Comparison of ENCODE assay signal across 30 mouse cellular contexts in the genomic region with DNA sequence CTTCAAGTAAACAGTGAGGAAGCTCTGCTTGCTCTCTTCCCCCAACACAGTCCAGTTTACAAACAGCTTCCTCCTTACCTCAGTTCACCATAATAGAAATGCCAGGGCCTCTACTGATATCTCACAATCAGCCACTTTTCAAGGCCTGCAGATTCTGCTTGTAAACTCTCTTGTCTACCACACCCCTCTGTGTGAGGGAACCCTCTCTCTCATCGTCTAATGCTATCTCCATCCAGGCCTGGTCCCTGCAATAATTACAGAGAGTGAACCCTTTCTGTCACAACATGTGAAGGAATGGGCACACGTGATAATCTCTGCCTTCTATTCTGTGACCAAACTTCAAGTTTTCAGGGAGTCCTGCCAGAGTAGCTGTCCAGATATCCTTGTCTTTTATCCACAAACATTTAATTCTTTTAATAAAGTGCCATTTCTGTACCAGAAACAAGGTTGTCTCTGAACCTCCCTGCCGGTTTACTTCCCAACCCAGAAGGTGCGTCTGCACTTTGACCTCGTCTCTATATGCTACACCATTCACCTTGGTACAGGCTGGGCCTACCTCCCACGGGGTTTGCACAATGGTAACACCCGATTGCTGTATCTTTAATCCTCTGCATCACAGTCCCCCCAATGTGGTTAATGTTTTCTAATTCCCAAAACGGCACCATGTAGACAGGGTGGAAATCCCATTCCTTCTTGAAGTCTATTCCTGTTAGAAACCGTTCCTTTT. TPM values are rescaled to one million over a fixed set of nuclear protein-coding genes. Genes with fewer than 3 reads are reported as not detected.
"Had no signal": no experiment of that assay in that cellular context is flagged by ENCODE, and none has a peak within 500 bp of the region (broad histone marks: within the 10 kb centered on the region; RNA-seq: fewer than 3 reads in every experiment).

No protein-coding gene starts in this region.

RNA-seq across cellular contexts. Expression of gene Vmn1r3, which starts 38.5 kb away (rescaled TPM):
- total RNA-seq: forebrain, postnatal 0 days; gastrocnemius, adult 18-20 months; gastrocnemius, adult 8-10 months; gastrocnemius, postnatal 14 days; gastrocnemius, postnatal 36 days; heart, adult 2 months; heart, postnatal 14 days; heart, postnatal 36 days; hematopoietic stem cell, adult 5-6 weeks; hindbrain, postnatal 0 days; layer of hippocampus, adult 2 months; layer of hippocampus, postnatal 10 days; layer of hippocampus, postnatal 25 days; left cerebral cortex, adult 2 months; left cerebral cortex, postnatal 14 days; left cerebral cortex, postnatal 36 days had no signal
- polyA plus RNA-seq: forebrain, postnatal 0 days; gonadal fat pad, adult 2 months; heart, adult 2 months; heart, embryonic 11.5 days; heart, embryonic 13.5 days; heart, embryonic 15.5 days; heart, postnatal 0 days; hindbrain, embryonic 11.5 days; hindbrain, embryonic 13.5 days; hindbrain, embryonic 15.5 days; hindbrain, postnatal 0 days; intestine, embryonic 14.5 days; kidney, embryonic 14.5 days; kidney, embryonic 16.5 days; limb, embryonic 10.5 days; limb, embryonic 12.5 days; limb, embryonic 14.5 days had no signal

RNA-seq across cellular contexts. Expression of gene Vmn1r2, which starts 56.5 kb away (rescaled TPM):
- total RNA-seq: forebrain, postnatal 0 days; gastrocnemius, adult 18-20 months; gastrocnemius, adult 8-10 months; gastrocnemius, postnatal 14 days; gastrocnemius, postnatal 36 days; heart, adult 2 months; heart, postnatal 14 days; heart, postnatal 36 days; hematopoietic stem cell, adult 5-6 weeks; hindbrain, postnatal 0 days; layer of hippocampus, adult 2 months; layer of hippocampus, postnatal 10 days; layer of hippocampus, postnatal 25 days; left cerebral cortex, adult 2 months; left cerebral cortex, postnatal 14 days; left cerebral cortex, postnatal 36 days had no signal
- polyA plus RNA-seq: forebrain, postnatal 0 days; gonadal fat pad, adult 2 months; heart, adult 2 months; heart, embryonic 11.5 days; heart, embryonic 13.5 days; heart, embryonic 15.5 days; heart, postnatal 0 days; hindbrain, embryonic 11.5 days; hindbrain, embryonic 13.5 days; hindbrain, embryonic 15.5 days; hindbrain, postnatal 0 days; intestine, embryonic 14.5 days; kidney, embryonic 14.5 days; kidney, embryonic 16.5 days; limb, embryonic 10.5 days; limb, embryonic 12.5 days; limb, embryonic 14.5 days had no signal
